Mouse (Mus musculus) midbrain, postnatal 0 days (tissue): ENCODE results near the gene Morf4l2. TPM values are rescaled to one million over a fixed set of nuclear protein-coding genes. Genes with fewer than 3 reads are reported as not detected.
"Not testable (repeated sequence)": the region's sequence is repeated elsewhere in the genome, so short reads cannot be mapped to it uniquely, and the experiment has no call there.

ENCODE experiments used
- ATAC-seq: fragments of 200-750 bp; cut with Nextera tagmentation; 2 replicates; pipeline ENCODE4 v1.8.0; 2017; ENCODE audit warnings: moderate number of reproducible peaks, mild to moderate bottlenecking, moderate TSS enrichment, moderate library complexity; ENCODE audit not compliant: low FRiP score
- DNase-seq: peaks from one replicate; pipeline ENCODE4 v3.0.0-alpha.2; 2015; ENCODE audit warnings: low spot score
- H3K27ac ChIP-seq: fragments of 300-500 bp; sonication (generic); 2 replicates; pipeline ENCODE4 v1.5.1; 2014; ENCODE audit warnings: low read depth, mild to moderate bottlenecking, low read length, mixed read lengths
- H3K27me3 ChIP-seq: fragments of 300-500 bp; sonication (generic); 2 replicates; pipeline ENCODE4 v1.6.1; 2014; ENCODE audit warnings: low read length, control low read depth, mixed read lengths; ENCODE audit not compliant: insufficient read depth
- H3K36me3 ChIP-seq: fragments of 300-500 bp; sonication (generic); 2 replicates; pipeline ENCODE4 v1.6.1; 2014; ENCODE audit warnings: low read length, control low read depth, mixed read lengths; ENCODE audit not compliant: insufficient read depth
- H3K4me1 ChIP-seq: fragments of 300-500 bp; sonication (generic); 2 replicates; pipeline ENCODE4 v1.6.1; 2014; ENCODE audit warnings: mild to moderate bottlenecking, control low read depth, antibody characterized with exemption, low read length, mixed read lengths; ENCODE audit not compliant: insufficient read depth
- H3K4me2 ChIP-seq: fragments of 300-500 bp; sonication (generic); 2 replicates; pipeline ENCODE4 v1.6.1; 2014; ENCODE audit warnings: low read depth, mild to moderate bottlenecking, low read length, mixed read lengths; ENCODE audit not compliant: poor library complexity, severe bottlenecking
- H3K4me3 ChIP-seq: fragments of 300-500 bp; sonication (generic); 2 replicates; pipeline ENCODE4 v1.5.1; 2014; ENCODE audit warnings: low read depth, mild to moderate bottlenecking, low read length, moderate library complexity
- H3K9ac ChIP-seq: fragments of 300-500 bp; sonication (generic); replicated peaks from 2 replicates; pipeline ENCODE4 v1.6.1; 2014; ENCODE audit warnings: mild to moderate bottlenecking, low read length, moderate library complexity, mixed read lengths; ENCODE audit not compliant: poor library complexity, severe bottlenecking
- H3K9me3 ChIP-seq: fragments of 300-500 bp; sonication (generic); 2 replicates; pipeline ENCODE4 v1.6.1; 2016; ENCODE audit warnings: low read length, control low read depth
- CTCF ChIP-seq: IDR thresholded peaks from 2 replicates; pipeline ENCODE4 v1.5.1; 2016; ENCODE audit warnings: antibody characterized with exemption, mild to moderate bottlenecking
- whole genome bisulfite sequencing: fragments of 180-500 bp; shearing (Covaris S2); extraction: QIAGEN DNeasy Blood & Tissue Kit; methylation state at CpG from one replicate; pipeline ENCODE4 v1.1.7; 2014; 5-methylcytosine and 5-hydroxymethylcytosine counted together
- polyA plus RNA-seq: library from polyadenylated mRNA; unstranded; fragments of >200 nt; fragmentation: Nextera tagmentation; extraction: Ambion mirVana; gene quantifications from 2 replicates; pipeline ENCODE4 v1.2.1, GENCODE M21; 2015
- total RNA-seq: library from RNA; depleted of rRNA; stranded (reverse); fragments of >200 nt; gene quantifications from 2 replicates; pipeline ENCODE4 v1.2.3, GENCODE M21; 2014; rRNA removed

Gene Morf4l2
- total and polyA plus RNA-seq, 2 experiments from 2014 or later = 355 to 621 TPM

DNA sequence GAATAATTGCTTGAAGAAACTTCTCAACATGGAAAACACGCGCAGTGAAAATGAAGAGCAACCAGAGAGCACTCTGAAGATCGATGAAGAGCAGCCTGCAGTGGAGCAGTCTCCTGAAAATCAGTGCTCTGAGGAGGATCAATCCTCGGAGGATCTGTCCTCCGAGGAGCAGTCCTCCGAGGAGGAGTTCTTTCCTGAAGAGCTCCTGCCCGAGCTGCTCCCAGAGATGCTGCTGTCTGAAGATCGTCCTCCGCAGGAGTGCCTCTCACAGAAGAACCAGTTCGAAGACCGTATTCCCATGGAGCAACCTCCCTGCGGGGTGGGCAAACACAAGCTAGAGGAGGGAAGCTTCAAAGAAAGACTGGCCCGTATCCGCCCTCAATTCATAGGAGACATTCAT lies 34.7 kb downstream of the Morf4l2 start:
- peak overlapping the region; percentile 66 for H3K9ac ChIP-seq
- ATAC-seq (no peak), DNase-seq (peak; percentile 5)
- no peaks in the 10 kb centered on the region for H3K27me3 ChIP-seq
- H3K4me1 ChIP-seq = no peaks in the 10 kb centered on the region
- peak overlapping the region; percentile 94 for H3K27ac ChIP-seq
- peak overlapping the region; percentile 39 for H3K4me3 ChIP-seq
- no peak for TF ChIP-seq CTCF
- 26% methylated on average over 14 of the region's 14 CpGs for WGBS
- H3K4me2 ChIP-seq = peak overlapping the region; percentile 56
- no peaks in the 10 kb centered on the region for H3K9me3 ChIP-seq
- H3K36me3 ChIP-seq = no peaks in the 10 kb centered on the region

DNA sequence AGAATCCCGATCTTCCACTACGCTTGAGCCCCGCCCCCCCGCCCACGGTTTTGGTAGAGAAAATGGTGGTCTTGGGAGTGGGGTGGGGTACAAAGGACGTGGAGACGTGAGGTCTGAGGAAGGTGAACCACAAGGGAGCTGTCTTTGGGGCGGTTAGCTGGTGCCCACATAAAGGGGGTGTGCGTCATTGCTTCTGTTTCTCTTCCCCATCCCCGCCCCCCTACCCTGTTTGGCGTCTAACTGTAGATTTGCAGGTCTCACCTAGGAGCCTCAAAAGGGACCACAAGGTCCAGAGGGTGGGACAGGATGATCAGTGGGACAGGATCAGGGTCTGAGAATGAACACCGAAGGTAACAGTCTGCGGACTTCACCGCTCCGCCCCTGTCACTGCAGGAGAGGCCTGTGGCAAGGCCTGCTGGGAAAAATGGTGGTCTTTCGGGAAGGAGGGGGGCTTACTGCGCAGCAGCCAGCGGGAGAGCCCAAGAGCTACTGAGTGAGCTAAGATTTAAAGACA lies 35.3 kb downstream of the Morf4l2 start:
- Histone ChIP-seq H3K27me3 (no peaks in the 10 kb centered on the region), H3K9ac (peak overlapping the region; percentile 66), H3K36me3 (no peaks in the 10 kb centered on the region), H3K4me1 (no peaks in the 10 kb centered on the region), H3K27ac (peak overlapping the region; percentile 94), H3K9me3 (no peaks in the 10 kb centered on the region), H3K4me2 (peak overlapping the region; percentile 56), H3K4me3 (peak overlapping the region; percentile 39)
- TF ChIP-seq CTCF = no peak
- ATAC-seq = peak; percentile 86
- peak; percentile 77 for DNase-seq
- 16% methylated on average over 18 of the region's 18 CpGs for WGBS

GRCm38 (mm10) chrX:136707446-136708167 lies 35.9 kb downstream of the Morf4l2 start, which contains the start of gene Tceal1:
TSS of gene Tceal1 (plus strand) at chrX:136707982.
- no peaks in the 10 kb centered on the region for H3K36me3 ChIP-seq
- H3K27ac ChIP-seq = peak within 1 kb of the TSS; percentile 94
- peak within 1 kb of the TSS; percentile 66 for H3K9ac ChIP-seq
- no peaks in the 10 kb centered on the region for H3K9me3 ChIP-seq
- no peaks in the 10 kb centered on the region for H3K4me1 ChIP-seq
- WGBS = 21% methylated on average over 15 of the region's 15 CpGs
- peak; percentile 86 for DNase-seq
- no peaks in the 10 kb centered on the region for H3K27me3 ChIP-seq
- no peak for TF ChIP-seq CTCF
- peak within 1 kb of the TSS; percentile 39 for H3K4me3 ChIP-seq
- ATAC-seq = peak; percentile 95
- H3K4me2 ChIP-seq = peak within 1 kb of the TSS; percentile 56

- DNase-seq (no peak), ATAC-seq (no peak)
- Histone ChIP-seq H3K4me2 (no peak overlapping the region), H3K9me3 (no peaks in the 10 kb centered on the region), H3K36me3 (no peaks in the 10 kb centered on the region), H3K4me3 (no peak overlapping the region), H3K9ac (no peak overlapping the region), H3K4me1 (no peaks in the 10 kb centered on the region), H3K27ac (no peak overlapping the region), H3K27me3 (no peaks in the 10 kb centered on the region)
- TF ChIP-seq CTCF = no peak
- WGBS = 86% methylated on average over 5 of the region's 5 CpGs
Measured at GRCm38 (mm10) chrX:136693196-136693595, 50.3 kb downstream of the Morf4l2 start.

- Histone ChIP-seq H3K36me3 (no peaks in the 10 kb centered on the region), H3K9me3 (no peaks in the 10 kb centered on the region), H3K4me2 (no peak overlapping the region), H3K27ac (peak overlapping the region; percentile 51), H3K27me3 (no peaks in the 10 kb centered on the region), H3K4me1 (no peaks in the 10 kb centered on the region), H3K9ac (no peak overlapping the region), H3K4me3 (no peak overlapping the region)
- WGBS = 51% methylated on average over 4 of the region's 4 CpGs
- ATAC-seq (peak; percentile 16; the same call in 1 of the 2 replicates), DNase-seq (no peak)
- TF ChIP-seq CTCF = no peak
Measured at GRCm38 (mm10) chrX:136692294-136692675, 51.2 kb downstream of the Morf4l2 start.

- ATAC-seq = peak; percentile 82
- not testable (repeated sequence) for H3K9ac ChIP-seq, H3K4me1 ChIP-seq, H3K27me3 ChIP-seq, DNase-seq, H3K9me3 ChIP-seq, H3K4me3 ChIP-seq, H3K36me3 ChIP-seq, H3K4me2 ChIP-seq
- WGBS = 38% methylated on average over 3 of the region's 3 CpGs
- peak overlapping the region; percentile 57 for H3K27ac ChIP-seq
Measured at GRCm38 (mm10) chrX:136691606-136692293, 51.7 kb downstream of the Morf4l2 start.

Other genes starting within 250 kb of the Morf4l2 start
- gene Kir3dl1, start 225.7 kb downstream of the Morf4l2 start, total RNA-seq = not detected in 2 replicates
- not detected in 2 replicates for gene Kir3dl1, start 225.7 kb downstream of the Morf4l2 start, polyA plus RNA-seq
- gene Kir3dl2, start 199.6 kb downstream of the Morf4l2 start, total RNA-seq = 1.1 and 1.4 TPM in 2 replicates
- 0.59 and 0.68 TPM in 2 replicates for gene Kir3dl2, start 199.6 kb downstream of the Morf4l2 start, polyA plus RNA-seq
- 34.6 and 39.3 TPM in 2 replicates for gene Tceal3, start 152.8 kb downstream of the Morf4l2 start, total RNA-seq
- gene Tceal3, start 152.8 kb downstream of the Morf4l2 start, polyA plus RNA-seq = 101 and 109 TPM in 2 replicates
- 21.2 and 23.2 TPM in 2 replicates for gene Tceal1, start 35.7 kb downstream of the Morf4l2 start, total RNA-seq
- 24.0 and 28.0 TPM in 2 replicates for gene Tceal1, start 35.7 kb downstream of the Morf4l2 start, polyA plus RNA-seq
- gene Glra4, start 36.5 kb upstream of the Morf4l2 start, total RNA-seq = 0.33 TPM in 1 of 2 replicates, not detected in the other
- not detected in 2 replicates for gene Glra4, start 36.5 kb upstream of the Morf4l2 start, polyA plus RNA-seq
- 17.7 and 23.3 TPM in 2 replicates for gene Plp1, start 79.0 kb upstream of the Morf4l2 start, total RNA-seq
- 10.2 and 13.5 TPM in 2 replicates for gene Plp1, start 79.0 kb upstream of the Morf4l2 start, polyA plus RNA-seq
- gene Rab9b, start 125.1 kb upstream of the Morf4l2 start, total RNA-seq = 31.7 and 31.8 TPM in 2 replicates
- gene Rab9b, start 125.1 kb upstream of the Morf4l2 start, polyA plus RNA-seq = 17.1 and 22.3 TPM in 2 replicates
- not detected in 2 replicates for gene H2bfm, start 183.6 kb upstream of the Morf4l2 start, total RNA-seq
- not detected in 2 replicates for gene H2bfm, start 183.6 kb upstream of the Morf4l2 start, polyA plus RNA-seq
- 32.3 and 59.5 TPM in 2 replicates for gene Tmsb15b2, start 231.8 kb upstream of the Morf4l2 start, total RNA-seq
- 69.2 and 73.2 TPM in 2 replicates for gene Tmsb15b2, start 231.8 kb upstream of the Morf4l2 start, polyA plus RNA-seq
- gene Tmsb15l, start 233.2 kb upstream of the Morf4l2 start, total RNA-seq = 1.9 and 7.9 TPM in 2 replicates
- 7.5 and 9.5 TPM in 2 replicates for gene Tmsb15l, start 233.2 kb upstream of the Morf4l2 start, polyA plus RNA-seq
- 3.0 and 5.8 TPM in 2 replicates for gene Tmsb15b1, start 233.2 kb upstream of the Morf4l2 start, total RNA-seq
- 34.5 and 41.2 TPM in 2 replicates for gene Tmsb15b1, start 233.2 kb upstream of the Morf4l2 start, polyA plus RNA-seq
- 196 and 224 TPM in 2 replicates for gene Zcchc18, start 249.5 kb upstream of the Morf4l2 start, total RNA-seq
- 602 and 631 TPM in 2 replicates for gene Zcchc18, start 249.5 kb upstream of the Morf4l2 start, polyA plus RNA-seq